Mouse (Mus musculus): Measurements from ENCODE around the gene Adtrp. TPM values are rescaled to one million over a fixed set of nuclear protein-coding genes. Genes with fewer than 3 reads are reported as not detected.

Gene Adtrp
- polyA plus RNA-seq, 1 experiment from 2014 or later: not detected

GRCm38 (mm10) chr13:41748866-41749265, 98.6 kb downstream of the Adtrp start:
- H3K27me3 ChIP-seq (ENCODE audit: control insufficient read depth, insufficient read depth, low read depth, low read length): no peaks in the 10 kb centered on the region
- H3K9me3 ChIP-seq (replicated peaks; ENCODE audit: control insufficient read depth, low read length, poor library complexity, severe bottlenecking): no peaks in the 10 kb centered on the region
- no peak for ATAC-seq
- no peaks in the 10 kb centered on the region for H3K36me3 ChIP-seq (ENCODE audit: control insufficient read depth, insufficient read depth, low read length)
- H3K27ac ChIP-seq (ENCODE audit: low read length): no peak overlapping the region
- 87% methylated on average over 9 of the region's 9 CpGs for WGBS
- no peak overlapping the region for H3K4me3 ChIP-seq (ENCODE audit: low read depth, low read length)
- no peak overlapping the region for H3K4me2 ChIP-seq (ENCODE audit: low read length)
- no peaks in the 10 kb centered on the region for H3K4me1 ChIP-seq (ENCODE audit: control insufficient read depth, insufficient read depth, low read length)
- no peak overlapping the region for H3K9ac ChIP-seq (ENCODE audit: low read depth, low read length)

DNA sequence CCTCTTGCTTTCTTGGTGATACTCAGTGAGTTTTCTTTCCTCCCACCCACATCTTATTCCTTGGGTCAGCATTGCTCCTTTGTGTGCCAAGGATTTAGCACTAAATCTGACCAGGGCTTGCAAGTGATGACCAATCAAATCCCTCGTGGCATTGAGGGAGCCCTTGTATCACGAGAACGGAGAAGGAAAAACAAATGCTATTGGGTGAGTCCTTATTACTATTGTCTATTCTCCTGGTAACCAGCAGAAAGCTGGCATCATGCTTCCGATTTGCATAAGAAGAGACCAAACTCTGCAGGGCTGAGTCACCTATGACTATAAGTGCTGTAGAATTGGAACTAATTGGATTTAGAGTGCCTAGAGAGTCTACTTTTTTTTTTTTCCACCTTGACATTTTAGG, 99.8 kb downstream of the Adtrp start:
- no peaks in the 10 kb centered on the region for H3K36me3 ChIP-seq (ENCODE audit: control insufficient read depth, insufficient read depth, low read length)
- H3K9ac ChIP-seq (ENCODE audit: low read depth, low read length): no peak overlapping the region
- no peak overlapping the region for H3K27ac ChIP-seq (ENCODE audit: low read length)
- H3K4me3 ChIP-seq (ENCODE audit: low read depth, low read length): no peak overlapping the region
- no peak for ATAC-seq
- H3K9me3 ChIP-seq (replicated peaks; ENCODE audit: control insufficient read depth, low read length, poor library complexity, severe bottlenecking): no peaks in the 10 kb centered on the region
- H3K4me1 ChIP-seq (ENCODE audit: control insufficient read depth, insufficient read depth, low read length): no peaks in the 10 kb centered on the region
- 57% methylated on average over 4 of the region's 4 CpGs for whole genome bisulfite sequencing
- H3K4me2 ChIP-seq (ENCODE audit: low read length): no peak overlapping the region
- H3K27me3 ChIP-seq (ENCODE audit: control insufficient read depth, insufficient read depth, low read depth, low read length): no peaks in the 10 kb centered on the region

DNA sequence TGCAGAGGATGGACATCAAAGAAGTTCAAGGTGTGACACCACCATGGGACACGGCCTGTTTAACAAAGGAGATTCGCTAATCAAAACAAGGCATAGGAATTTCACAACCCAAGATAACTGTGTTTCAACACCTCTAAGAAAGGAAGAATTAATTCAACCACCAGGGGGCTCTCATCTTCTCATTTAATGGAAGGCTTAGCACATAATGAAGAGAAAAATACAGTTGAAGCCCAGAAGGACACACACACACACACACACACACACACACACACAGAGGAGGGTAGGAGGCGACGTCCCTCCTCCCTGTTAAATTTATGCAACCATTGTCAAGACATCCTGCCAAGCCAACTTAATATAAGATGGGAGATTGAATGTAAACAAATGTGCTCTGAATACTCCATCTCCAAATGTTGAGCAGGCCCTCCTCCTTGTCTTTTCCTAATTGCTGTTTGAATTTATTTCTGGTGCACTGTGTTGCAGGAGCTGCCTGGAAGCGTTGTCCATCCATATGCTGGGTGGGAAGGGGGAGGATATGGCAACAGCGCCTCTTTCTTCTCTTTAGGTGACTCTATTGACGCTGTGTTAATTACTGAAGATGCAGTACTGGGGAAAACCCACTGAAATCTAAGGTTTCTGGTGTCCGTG, 100.4 kb downstream of the Adtrp start:
- no peak overlapping the region for H3K27ac ChIP-seq (ENCODE audit: low read length)
- ATAC-seq: no peak
- H3K36me3 ChIP-seq (ENCODE audit: control insufficient read depth, insufficient read depth, low read length): no peaks in the 10 kb centered on the region
- no peaks in the 10 kb centered on the region for H3K27me3 ChIP-seq (ENCODE audit: control insufficient read depth, insufficient read depth, low read depth, low read length)
- no peaks in the 10 kb centered on the region for H3K4me1 ChIP-seq (ENCODE audit: control insufficient read depth, insufficient read depth, low read length)
- no peak overlapping the region for H3K4me2 ChIP-seq (ENCODE audit: low read length)
- WGBS: 62% methylated on average over 8 of the region's 8 CpGs
- no peak overlapping the region for H3K4me3 ChIP-seq (ENCODE audit: low read depth, low read length)
- H3K9ac ChIP-seq (ENCODE audit: low read depth, low read length): no peak overlapping the region
- no peaks in the 10 kb centered on the region for H3K9me3 ChIP-seq (replicated peaks; ENCODE audit: control insufficient read depth, low read length, poor library complexity, severe bottlenecking)

GRCm38 (mm10) chr13:41740456-41741085, 106.9 kb downstream of the Adtrp start:
- WGBS: 88% methylated on average over 5 of the region's 5 CpGs
- Histone ChIP-seq H3K27me3 (ENCODE audit: control insufficient read depth, insufficient read depth, low read depth, low read length) (no peaks in the 10 kb centered on the region), H3K4me1 (ENCODE audit: control insufficient read depth, insufficient read depth, low read length) (peaks cover 4% of the 10 kb centered on the region; the same call in 1 of the 2 replicates), H3K36me3 (ENCODE audit: control insufficient read depth, insufficient read depth, low read length) (no peaks in the 10 kb centered on the region), H3K9ac (ENCODE audit: low read depth, low read length) (no peak overlapping the region), H3K4me3 (ENCODE audit: low read depth, low read length) (no peak overlapping the region), H3K9me3 (replicated peaks; ENCODE audit: control insufficient read depth, low read length, poor library complexity, severe bottlenecking) (no peaks in the 10 kb centered on the region), H3K27ac (ENCODE audit: low read length) (no peak overlapping the region), H3K4me2 (ENCODE audit: low read length) (no peak overlapping the region)
- no peak for ATAC-seq

GRCm38 (mm10) chr13:41737628-41738309, 109.7 kb downstream of the Adtrp start:
- no peak overlapping the region for H3K4me2 ChIP-seq (ENCODE audit: low read length)
- H3K27ac ChIP-seq (ENCODE audit: low read length): no peak overlapping the region
- no peak overlapping the region for H3K4me3 ChIP-seq (ENCODE audit: low read depth, low read length)
- WGBS: 27% methylated on average over 10 of the region's 10 CpGs
- peak; percentile 84 for ATAC-seq
- H3K9ac ChIP-seq (ENCODE audit: low read depth, low read length): no peak overlapping the region
- no peaks in the 10 kb centered on the region for H3K9me3 ChIP-seq (replicated peaks; ENCODE audit: control insufficient read depth, low read length, poor library complexity, severe bottlenecking)
- H3K36me3 ChIP-seq (ENCODE audit: control insufficient read depth, insufficient read depth, low read length): no peaks in the 10 kb centered on the region
- H3K4me1 ChIP-seq (ENCODE audit: control insufficient read depth, insufficient read depth, low read length): peaks cover 4% of the 10 kb centered on the region; the same call in 1 of the 2 replicates
- no peaks in the 10 kb centered on the region for H3K27me3 ChIP-seq (ENCODE audit: control insufficient read depth, insufficient read depth, low read depth, low read length)

DNA sequence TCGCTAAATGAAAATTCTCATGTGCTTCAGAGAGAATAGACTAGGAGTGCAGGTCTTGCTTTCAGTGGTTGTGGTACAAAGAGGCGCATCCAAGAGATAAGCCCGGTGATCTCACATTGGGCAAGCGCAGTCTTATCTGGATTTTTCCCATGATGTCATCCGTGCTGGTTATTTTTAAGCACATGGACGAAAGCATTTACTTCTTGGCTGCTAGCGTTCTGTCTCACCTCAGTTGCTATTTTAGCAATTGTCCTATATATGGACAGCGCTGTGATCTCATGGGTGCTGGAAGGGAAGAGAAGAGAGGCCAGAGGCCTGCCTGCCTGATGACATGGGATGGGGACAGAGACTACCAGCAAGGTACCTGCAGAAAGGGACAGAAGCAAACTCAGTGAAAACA, 117.8 kb downstream of the Adtrp start:
- Histone ChIP-seq H3K4me2 (ENCODE audit: low read length) (no peak overlapping the region), H3K27me3 (ENCODE audit: control insufficient read depth, insufficient read depth, low read depth, low read length) (no peaks in the 10 kb centered on the region), H3K27ac (ENCODE audit: low read length) (no peak overlapping the region), H3K4me3 (ENCODE audit: low read depth, low read length) (no peak overlapping the region), H3K4me1 (ENCODE audit: control insufficient read depth, insufficient read depth, low read length) (no peaks in the 10 kb centered on the region), H3K36me3 (ENCODE audit: control insufficient read depth, insufficient read depth, low read length) (no peaks in the 10 kb centered on the region), H3K9ac (ENCODE audit: low read depth, low read length) (no peak overlapping the region), H3K9me3 (replicated peaks; ENCODE audit: control insufficient read depth, low read length, poor library complexity, severe bottlenecking) (no peaks in the 10 kb centered on the region)
- no peak for ATAC-seq
- WGBS: 95% methylated on average over 8 of the region's 8 CpGs

DNA sequence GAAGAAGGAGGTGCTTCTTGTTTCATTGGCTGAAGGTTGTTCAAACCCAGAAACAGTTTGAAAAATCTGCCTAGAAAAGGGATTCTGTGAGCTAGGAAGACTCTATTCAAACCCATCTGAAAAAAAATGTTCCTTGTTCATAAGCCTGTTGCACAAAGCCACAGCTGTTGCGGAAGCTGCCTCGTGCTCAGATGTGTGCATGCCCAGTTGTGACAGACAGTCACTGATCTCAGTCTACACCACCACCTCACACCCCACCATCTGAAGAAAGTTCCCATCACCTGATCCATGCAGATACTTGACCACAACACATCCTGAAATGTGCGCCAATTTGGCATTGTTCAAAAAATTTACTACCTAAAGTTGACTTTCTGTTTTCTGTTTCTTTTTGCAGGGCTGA, 119.7 kb downstream of the Adtrp start:
- H3K4me1 ChIP-seq (ENCODE audit: control insufficient read depth, insufficient read depth, low read length): no peaks in the 10 kb centered on the region
- H3K27ac ChIP-seq (ENCODE audit: low read length): no peak overlapping the region
- no peaks in the 10 kb centered on the region for H3K36me3 ChIP-seq (ENCODE audit: control insufficient read depth, insufficient read depth, low read length)
- H3K4me3 ChIP-seq (ENCODE audit: low read depth, low read length): no peak overlapping the region
- 81% methylated on average over 3 of the region's 3 CpGs for WGBS
- H3K27me3 ChIP-seq (ENCODE audit: control insufficient read depth, insufficient read depth, low read depth, low read length): no peaks in the 10 kb centered on the region
- H3K4me2 ChIP-seq (ENCODE audit: low read length): no peak overlapping the region
- no peaks in the 10 kb centered on the region for H3K9me3 ChIP-seq (replicated peaks; ENCODE audit: control insufficient read depth, low read length, poor library complexity, severe bottlenecking)
- ATAC-seq: no peak
- H3K9ac ChIP-seq (ENCODE audit: low read depth, low read length): no peak overlapping the region

- Histone ChIP-seq H3K36me3 (ENCODE audit: control insufficient read depth, insufficient read depth, low read length) (no peaks in the 10 kb centered on the region), H3K9ac (ENCODE audit: low read depth, low read length) (no peak overlapping the region), H3K27me3 (ENCODE audit: control insufficient read depth, insufficient read depth, low read depth, low read length) (no peaks in the 10 kb centered on the region), H3K4me1 (ENCODE audit: control insufficient read depth, insufficient read depth, low read length) (no peaks in the 10 kb centered on the region), H3K4me3 (ENCODE audit: low read depth, low read length) (no peak overlapping the region), H3K27ac (ENCODE audit: low read length) (no peak overlapping the region), H3K9me3 (replicated peaks; ENCODE audit: control insufficient read depth, low read length, poor library complexity, severe bottlenecking) (no peaks in the 10 kb centered on the region), H3K4me2 (ENCODE audit: low read length) (no peak overlapping the region)
- ATAC-seq: no peak
- WGBS: 85% methylated on average over 16 of the region's 16 CpGs
These were observed 128.2 kb downstream of the Adtrp start for GRCm38 (mm10) chr13:41719331-41719730.

DNA sequence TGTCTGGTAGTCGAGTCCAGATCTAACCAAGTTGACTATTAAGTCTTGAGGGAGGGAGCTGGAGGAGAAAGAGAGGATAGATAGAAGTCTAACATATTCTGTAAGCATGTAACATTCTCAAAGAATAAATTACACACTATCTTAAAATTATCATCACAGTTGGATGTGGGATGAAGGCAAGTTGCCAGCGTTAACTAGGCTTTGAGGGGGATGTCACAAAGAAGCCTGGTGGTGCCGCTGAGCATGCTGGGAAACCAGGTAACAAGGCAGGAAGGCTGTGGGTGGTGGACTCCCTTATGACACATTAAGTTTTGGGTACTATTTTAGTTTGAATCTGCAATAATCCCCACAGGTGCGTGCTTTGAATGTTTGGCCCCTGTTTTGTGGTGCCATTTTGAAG, 129.4 kb downstream of the Adtrp start:
- WGBS: 93% methylated on average over 4 of the region's 4 CpGs
- H3K9me3 ChIP-seq (replicated peaks; ENCODE audit: control insufficient read depth, low read length, poor library complexity, severe bottlenecking): no peaks in the 10 kb centered on the region
- ATAC-seq: no peak
- no peaks in the 10 kb centered on the region for H3K27me3 ChIP-seq (ENCODE audit: control insufficient read depth, insufficient read depth, low read depth, low read length)
- H3K27ac ChIP-seq (ENCODE audit: low read length): no peak overlapping the region
- H3K4me1 ChIP-seq (ENCODE audit: control insufficient read depth, insufficient read depth, low read length): no peaks in the 10 kb centered on the region
- no peak overlapping the region for H3K9ac ChIP-seq (ENCODE audit: low read depth, low read length)
- no peak overlapping the region for H3K4me3 ChIP-seq (ENCODE audit: low read depth, low read length)
- no peaks in the 10 kb centered on the region for H3K36me3 ChIP-seq (ENCODE audit: control insufficient read depth, insufficient read depth, low read length)
- H3K4me2 ChIP-seq (ENCODE audit: low read length): no peak overlapping the region
